Mouse (Mus musculus): ENCODE results near the gene Ptprt. TPM values are rescaled to one million over a fixed set of nuclear protein-coding genes. Genes with fewer than 3 reads are reported as not detected.

Ptprt gene
- polyA plus RNA-seq, 1 experiment from 2014 or later = 0.79 TPM

DNA sequence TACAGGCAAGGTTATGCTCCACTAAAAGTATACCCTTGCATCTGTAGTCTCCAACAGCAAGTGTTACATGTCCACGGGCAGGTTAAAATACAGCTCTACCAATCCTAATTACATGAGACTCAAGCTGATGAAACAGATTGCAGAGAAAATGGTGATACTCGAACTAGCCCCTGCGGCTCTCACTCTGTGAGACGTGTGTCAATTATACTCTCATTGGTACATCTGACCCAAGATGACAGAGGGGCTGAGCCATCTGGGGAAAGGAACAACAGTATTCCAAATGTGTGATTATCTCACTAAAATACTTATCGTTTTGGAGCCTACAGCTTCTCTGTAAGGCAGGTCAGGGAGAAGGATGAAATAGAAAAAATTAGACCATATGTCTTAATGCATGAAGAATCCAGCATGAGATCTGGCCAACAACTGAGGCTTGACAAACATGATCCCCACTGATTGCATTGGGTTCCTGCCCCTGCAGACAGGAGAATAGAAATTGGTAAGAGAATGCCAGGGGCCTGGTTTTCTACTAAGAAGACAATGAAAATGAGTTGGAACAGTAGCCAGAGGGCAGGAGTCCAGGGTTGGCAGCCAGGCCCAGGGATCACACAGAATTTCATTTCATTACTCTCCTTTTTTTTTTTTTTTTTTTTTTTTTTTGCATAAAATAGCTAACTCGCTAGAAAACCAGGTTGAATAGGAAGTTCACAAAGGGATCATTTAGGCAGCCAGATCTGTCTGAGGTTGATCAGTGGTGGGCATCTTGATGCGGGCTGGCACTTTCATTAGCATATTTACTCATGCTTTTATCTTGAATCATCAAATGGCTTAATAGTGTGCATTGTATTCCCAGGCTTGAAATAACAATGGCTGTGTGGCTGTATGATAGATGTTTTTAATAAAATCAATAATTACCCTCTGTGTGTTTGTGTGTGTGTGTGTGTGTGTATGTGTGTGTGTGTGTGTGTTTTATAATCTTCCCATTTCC lies 699.5 kb downstream of the Ptprt start:
- Histone ChIP-seq H3K4me2 (ENCODE audit: low read depth, low read length) (no peak overlapping the region), H3K9ac (replicated peaks) (no peak overlapping the region)
- ATAC-seq = no peak

DNA sequence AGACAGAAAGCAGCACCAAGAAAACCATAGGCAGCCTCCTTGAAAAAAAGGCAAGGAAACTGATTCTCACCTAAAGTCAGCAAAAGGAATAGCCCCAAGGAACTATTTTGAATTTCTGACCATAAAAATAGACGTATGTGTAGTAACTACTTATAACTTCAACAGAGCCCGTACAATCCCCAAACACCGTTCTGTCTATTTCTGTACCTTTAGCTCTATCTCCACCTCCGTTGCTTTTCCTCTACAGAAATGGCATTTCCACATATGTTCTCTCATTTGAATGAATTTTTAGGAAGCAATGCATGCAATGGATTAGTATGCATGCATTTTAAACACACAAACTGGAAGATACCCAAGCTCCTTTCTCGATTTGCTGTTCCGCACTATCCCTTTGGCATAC lies 715.5 kb downstream of the Ptprt start:
- H3K9me3 ChIP-seq (ENCODE audit: low read length) = peaks cover 4% of the 10 kb centered on the region; the same call in 1 of the 2 replicates

More for the DNA sequence above, 699.5 kb downstream of the Ptprt start:
- Histone ChIP-seq H3K4me3 (ENCODE audit: low read depth, low read length) (no peak overlapping the region), H3K4me1 (ENCODE audit: insufficient read depth) (no peaks in the 10 kb centered on the region), H3K9me3 (ENCODE audit: low read length) (no peaks in the 10 kb centered on the region), H3K36me3 (replicated peaks; ENCODE audit: insufficient read depth, low read length) (no peaks in the 10 kb centered on the region), H3K27ac (ENCODE audit: low read depth) (no peak overlapping the region), H3K27me3 (ENCODE audit: insufficient read depth, low read length) (no peaks in the 10 kb centered on the region)
- DNase-seq = no peak
- 73% methylated on average over 7 of the region's 7 CpGs for WGBS (ENCODE audit: insufficient replicate concordance)
- TF ChIP-seq CTCF (IDR thresholded peaks at IDR 0.05; ENCODE audit: low read depth) (no peak), EP300 (IDR thresholded peaks at IDR 0.05; ENCODE audit: low read depth) (no peak)

DNA sequence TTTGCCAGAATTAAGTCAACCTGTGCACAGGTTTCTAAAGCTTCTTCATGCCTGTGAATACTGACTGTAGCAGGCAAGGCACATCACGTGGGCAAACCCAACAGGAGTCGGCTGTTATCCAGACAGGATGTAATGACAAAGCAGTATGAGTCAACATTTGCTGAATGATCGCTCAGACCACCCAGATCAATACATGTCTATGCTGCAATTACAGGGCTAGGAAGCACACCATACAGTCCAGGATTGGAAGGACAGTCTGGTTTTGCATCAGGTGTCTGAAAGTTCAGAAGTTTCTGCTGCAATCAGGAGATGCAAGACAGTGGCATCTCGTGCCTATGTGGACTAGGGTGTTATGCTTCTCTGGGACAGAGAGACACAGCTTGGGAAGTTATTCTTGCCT lies 716.3 kb downstream of the Ptprt start:
- ATAC-seq = peak; percentile 93
- WGBS (ENCODE audit: insufficient replicate concordance) = 41% methylated on average over 4 of the region's 4 CpGs

More for the DNA sequence above, 715.5 kb downstream of the Ptprt start:
- Histone ChIP-seq H3K4me3 (ENCODE audit: low read depth, low read length) (no peak overlapping the region), H3K27ac (ENCODE audit: low read depth) (no peak overlapping the region), H3K4me2 (ENCODE audit: low read depth, low read length) (no peak overlapping the region), H3K4me1 (ENCODE audit: insufficient read depth) (0 out of 2 replicates have a peak, but pooled peaks cover 8% of the 10 kb centered on the region), H3K36me3 (replicated peaks; ENCODE audit: insufficient read depth, low read length) (no peaks in the 10 kb centered on the region), H3K27me3 (ENCODE audit: insufficient read depth, low read length) (no peaks in the 10 kb centered on the region), H3K9ac (replicated peaks) (no peak overlapping the region)
- ATAC-seq (no peak), DNase-seq (no peak)
- 85% methylated on average over 6 of the region's 6 CpGs for WGBS (ENCODE audit: insufficient replicate concordance)
- TF ChIP-seq EP300 (IDR thresholded peaks at IDR 0.05; ENCODE audit: low read depth) = no peak
- no peak for TF ChIP-seq CTCF (IDR thresholded peaks at IDR 0.05; ENCODE audit: low read depth)

DNA sequence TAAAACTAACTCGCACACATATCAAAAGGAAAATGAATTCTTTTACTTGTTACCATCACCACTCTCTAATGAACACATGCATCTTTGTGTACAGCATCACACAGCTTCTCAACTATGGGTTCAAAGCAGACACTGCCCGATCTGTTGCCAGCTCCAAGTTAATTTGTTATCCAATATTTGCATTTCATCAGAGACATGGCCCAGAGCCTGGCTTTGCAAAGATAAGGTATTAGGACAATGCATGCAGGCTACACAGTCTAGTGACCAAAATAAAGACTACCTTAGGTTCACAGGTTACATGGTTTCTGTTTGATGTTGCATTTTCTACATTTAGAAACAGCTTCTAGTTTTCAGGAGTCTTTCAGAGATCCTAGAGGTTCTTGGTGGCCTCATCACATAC lies 719.0 kb downstream of the Ptprt start:
- DNase-seq (peak; percentile 43), ATAC-seq (peak; percentile 82)
- Histone ChIP-seq H3K9ac (replicated peaks) (no peak overlapping the region), H3K4me3 (ENCODE audit: low read depth, low read length) (no peak overlapping the region), H3K36me3 (replicated peaks; ENCODE audit: insufficient read depth, low read length) (no peaks in the 10 kb centered on the region), H3K9me3 (ENCODE audit: low read length) (peaks cover 4% of the 10 kb centered on the region; the same call in 1 of the 2 replicates), H3K4me1 (ENCODE audit: insufficient read depth) (0 out of 2 replicates have a peak, but pooled peaks cover 8% of the 10 kb centered on the region), H3K27me3 (ENCODE audit: insufficient read depth, low read length) (no peaks in the 10 kb centered on the region), H3K27ac (ENCODE audit: low read depth) (peak overlapping the region; percentile 41; the same call in 1 of the 2 replicates), H3K4me2 (ENCODE audit: low read depth, low read length) (no peak overlapping the region)
- WGBS (ENCODE audit: insufficient replicate concordance) = 52% methylated on average over 2 of the region's 2 CpGs
- no peak for TF ChIP-seq EP300 (IDR thresholded peaks at IDR 0.05; ENCODE audit: low read depth)
- TF ChIP-seq CTCF (IDR thresholded peaks at IDR 0.05; ENCODE audit: low read depth) = no peak

More for the DNA sequence above, 716.3 kb downstream of the Ptprt start:
- no peak overlapping the region for H3K27ac ChIP-seq (ENCODE audit: low read depth)
- H3K4me1 ChIP-seq (ENCODE audit: insufficient read depth) = 0 out of 2 replicates have a peak, but pooled peaks cover 8% of the 10 kb centered on the region
- peaks cover 4% of the 10 kb centered on the region; the same call in 1 of the 2 replicates for H3K9me3 ChIP-seq (ENCODE audit: low read length)
- TF ChIP-seq EP300 (IDR thresholded peaks at IDR 0.05; ENCODE audit: low read depth) (no peak; the same call in 1 of the 2 replicates), CTCF (IDR thresholded peaks at IDR 0.05; ENCODE audit: low read depth) (no peak)
- no peaks in the 10 kb centered on the region for H3K27me3 ChIP-seq (ENCODE audit: insufficient read depth, low read length)
- H3K4me2 ChIP-seq (ENCODE audit: low read depth, low read length) = no peak overlapping the region
- no peak overlapping the region for H3K4me3 ChIP-seq (ENCODE audit: low read depth, low read length)
- DNase-seq = peak; percentile 44
- H3K36me3 ChIP-seq (replicated peaks; ENCODE audit: insufficient read depth, low read length) = no peaks in the 10 kb centered on the region
- H3K9ac ChIP-seq (replicated peaks) = no peak overlapping the region

DNA sequence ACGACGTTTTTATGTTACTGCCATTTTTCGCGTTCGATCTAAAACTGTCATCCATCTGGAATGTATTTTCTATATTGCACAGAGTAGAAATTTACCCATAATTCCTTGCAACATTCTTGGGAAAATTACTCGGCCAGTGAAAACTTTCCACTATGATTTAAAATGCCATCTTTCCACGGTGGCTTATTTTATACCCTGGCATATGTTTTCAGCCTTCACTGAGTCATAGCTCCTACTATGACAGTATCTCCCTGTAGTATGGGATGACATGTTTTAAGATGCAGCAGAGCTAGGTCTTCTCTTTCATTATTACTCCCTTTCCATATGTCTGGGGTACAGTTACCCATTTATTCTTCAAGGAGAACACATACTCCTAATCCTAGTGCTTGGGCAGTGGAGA lies 753.7 kb downstream of the Ptprt start:
- Histone ChIP-seq H3K27me3 (ENCODE audit: insufficient read depth, low read length) (no peaks in the 10 kb centered on the region), H3K36me3 (replicated peaks; ENCODE audit: insufficient read depth, low read length) (no peaks in the 10 kb centered on the region), H3K4me2 (ENCODE audit: low read depth, low read length) (no peak overlapping the region), H3K27ac (ENCODE audit: low read depth) (no peak overlapping the region), H3K9me3 (ENCODE audit: low read length) (no peaks in the 10 kb centered on the region), H3K4me3 (ENCODE audit: low read depth, low read length) (no peak overlapping the region), H3K4me1 (ENCODE audit: insufficient read depth) (no peaks in the 10 kb centered on the region), H3K9ac (replicated peaks) (no peak overlapping the region)
- ATAC-seq (no peak), DNase-seq (no peak)
- WGBS (ENCODE audit: insufficient replicate concordance) = 85% methylated on average over 7 of the region's 7 CpGs
- TF ChIP-seq EP300 (IDR thresholded peaks at IDR 0.05; ENCODE audit: low read depth) = no peak
- TF ChIP-seq CTCF (IDR thresholded peaks at IDR 0.05; ENCODE audit: low read depth) = no peak

DNA sequence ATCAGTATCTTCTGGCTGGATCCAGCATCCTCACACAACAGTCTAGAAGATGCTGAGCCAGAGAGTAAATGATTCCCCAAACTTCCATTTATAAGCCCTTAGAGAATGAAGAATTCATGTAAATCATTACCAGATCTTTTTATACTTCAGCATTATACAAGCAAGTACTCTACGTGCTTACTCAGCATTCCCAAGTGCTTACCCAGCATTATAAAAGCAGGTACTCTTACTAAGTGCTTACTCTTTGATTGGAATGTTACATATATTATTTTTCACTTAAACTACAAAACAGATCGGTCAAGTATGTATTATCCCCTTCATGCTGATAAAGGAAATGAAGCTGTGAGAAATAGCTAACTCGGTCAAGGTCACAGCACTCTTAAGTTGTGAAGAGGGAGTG lies 758.8 kb downstream of the Ptprt start:
- 86% methylated on average over 3 of the region's 3 CpGs for WGBS (ENCODE audit: insufficient replicate concordance)
- Histone ChIP-seq H3K9me3 (ENCODE audit: low read length) (no peaks in the 10 kb centered on the region), H3K27me3 (ENCODE audit: insufficient read depth, low read length) (no peaks in the 10 kb centered on the region), H3K4me2 (ENCODE audit: low read depth, low read length) (no peak overlapping the region), H3K4me3 (ENCODE audit: low read depth, low read length) (no peak overlapping the region), H3K27ac (ENCODE audit: low read depth) (no peak overlapping the region), H3K36me3 (replicated peaks; ENCODE audit: insufficient read depth, low read length) (no peaks in the 10 kb centered on the region), H3K4me1 (ENCODE audit: insufficient read depth) (no peaks in the 10 kb centered on the region), H3K9ac (replicated peaks) (no peak overlapping the region)
- no peak for DNase-seq
- TF ChIP-seq CTCF (IDR thresholded peaks at IDR 0.05; ENCODE audit: low read depth) (no peak), EP300 (IDR thresholded peaks at IDR 0.05; ENCODE audit: low read depth) (no peak)
- ATAC-seq = no peak
